Mouse (Mus musculus): ENCODE measurements at regions not wholly inside any gene's neighbourhood (a gene's known extent, or its start where the extent isn't known, plus 50 kb on each side); places are given as distances from the start of the nearest gene placed in this dataset.
"Not testable (repeated sequence)": the region's sequence is repeated elsewhere in the genome, so short reads cannot be mapped to it uniquely, and the experiment has no call there.

GRCm38 (mm10) chr14:53729877-53730276 lies 524.0 kb downstream of the Dad1 start:
- not testable (repeated sequence) for DNase-seq (ENCODE audit: low spot score in 2 of 2)

- DNase-seq (ENCODE audit: low spot score in 2 of 2): not testable (repeated sequence)
These were observed 524.8 kb downstream of the Dad1 start for GRCm38 (mm10) chr14:53729149-53729548.

- DNase-seq (ENCODE audit: low spot score in 2 of 2): not testable (repeated sequence)
These were observed 527.0 kb downstream of the Dad1 start for GRCm38 (mm10) chr14:53726914-53727313.

GRCm38 (mm10) chr14:53723611-53724010 lies 530.3 kb downstream of the Dad1 start:
- DNase-seq (ENCODE audit: low spot score in 2 of 2): not testable (repeated sequence)

GRCm38 (mm10) chr14:53721901-53722300 lies 532.0 kb downstream of the Dad1 start:
- DNase-seq (ENCODE audit: low spot score in 2 of 2): not testable (repeated sequence)

- DNase-seq (ENCODE audit: low spot score in 2 of 2): not testable (repeated sequence)
These were observed 544.3 kb downstream of the Dad1 start for GRCm38 (mm10) chr14:53709627-53710026.

- DNase-seq (ENCODE audit: low spot score in 2 of 2): not testable (repeated sequence)
These were observed 549.6 kb downstream of the Dad1 start for GRCm38 (mm10) chr14:53704351-53704750.

GRCm38 (mm10) chr14:53703593-53703992 lies 550.3 kb downstream of the Dad1 start:
- DNase-seq (ENCODE audit: low spot score in 2 of 2): not testable (repeated sequence)

GRCm38 (mm10) chr14:53684100-53684499 lies 569.8 kb downstream of the Dad1 start:
- not testable (repeated sequence) for DNase-seq (ENCODE audit: low spot score in 2 of 2)

- DNase-seq (ENCODE audit: low spot score in 2 of 2): not testable (repeated sequence)
These were observed 570.4 kb downstream of the Dad1 start for GRCm38 (mm10) chr14:53683361-53684015.

- not testable (repeated sequence) for DNase-seq (ENCODE audit: low spot score in 2 of 2)
These were observed 571.2 kb downstream of the Dad1 start for GRCm38 (mm10) chr14:53682679-53683078.

GRCm38 (mm10) chr14:53681320-53681719 lies 572.6 kb downstream of the Dad1 start:
- DNase-seq (ENCODE audit: low spot score in 2 of 2): not testable (repeated sequence)

- not testable (repeated sequence) for DNase-seq (ENCODE audit: low spot score in 2 of 2)
These were observed 588.2 kb downstream of the Dad1 start for GRCm38 (mm10) chr14:53665681-53666080.

GRCm38 (mm10) chr14:53662700-53663355 lies 591.1 kb downstream of the Dad1 start:
- not testable (repeated sequence) for DNase-seq (ENCODE audit: low spot score in 2 of 2)

GRCm38 (mm10) chr14:53654669-53655068 lies 599.2 kb downstream of the Dad1 start:
- not testable (repeated sequence) for DNase-seq (ENCODE audit: low spot score in 2 of 2)

- not testable (repeated sequence) for DNase-seq (ENCODE audit: low spot score in 2 of 2)
These were observed 602.8 kb downstream of the Dad1 start for GRCm38 (mm10) chr14:53651061-53651460.

- not testable (repeated sequence) for DNase-seq (ENCODE audit: low spot score in 2 of 2)
These were observed 604.7 kb downstream of the Dad1 start for GRCm38 (mm10) chr14:53649189-53649588.

GRCm38 (mm10) chr14:53640441-53640840 lies 613.5 kb downstream of the Dad1 start:
- not testable (repeated sequence) for DNase-seq (ENCODE audit: low spot score in 2 of 2)

GRCm38 (mm10) chr14:53637664-53638063 lies 616.2 kb downstream of the Dad1 start:
- not testable (repeated sequence) for DNase-seq (ENCODE audit: low spot score in 2 of 2)

- not testable (repeated sequence) for DNase-seq (ENCODE audit: low spot score in 2 of 2)
These were observed 618.7 kb downstream of the Dad1 start for GRCm38 (mm10) chr14:53635206-53635605.

GRCm38 (mm10) chr14:53634320-53634979 lies 619.5 kb downstream of the Dad1 start:
- DNase-seq (ENCODE audit: low spot score in 2 of 2): not testable (repeated sequence)

- DNase-seq (ENCODE audit: low spot score in 2 of 2): not testable (repeated sequence)
These were observed 620.2 kb downstream of the Dad1 start for GRCm38 (mm10) chr14:53633743-53634142.

All from adrenal gland, postnatal 4 days (tissue).